Mouse (Mus musculus): Measurements from ENCODE around the gene Tppp2. TPM values are rescaled to one million over a fixed set of nuclear protein-coding genes. Genes with fewer than 3 reads are reported as not detected.

Tppp2 gene
- polyA plus RNA-seq (2015; fragmentation: Nextera tagmentation; extraction: Ambion mirVana) = not detected in 2 replicates

DNA sequence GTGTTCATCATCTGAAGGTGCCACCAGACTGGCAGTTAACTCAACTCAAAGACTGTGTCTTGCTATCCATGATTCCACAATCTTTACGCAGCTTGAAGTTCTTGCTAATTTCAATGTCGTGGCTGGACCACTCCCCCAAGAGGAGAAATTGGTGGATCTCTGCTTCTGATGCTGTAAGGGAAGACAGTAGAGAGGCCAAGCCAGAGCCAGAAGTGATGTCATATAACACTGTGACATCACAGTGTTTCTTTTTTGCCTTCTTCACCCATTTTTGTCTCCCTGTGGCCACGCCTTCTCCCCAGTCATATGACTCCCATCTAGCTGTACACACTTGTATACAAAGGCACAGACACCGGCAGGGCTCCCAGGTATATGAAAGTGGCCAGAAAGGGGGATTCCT is at the start of gene Tppp2:
Tppp2 (plus strand) TSS at position 301 of the 400 bp plus-strand sequence.

DNA sequence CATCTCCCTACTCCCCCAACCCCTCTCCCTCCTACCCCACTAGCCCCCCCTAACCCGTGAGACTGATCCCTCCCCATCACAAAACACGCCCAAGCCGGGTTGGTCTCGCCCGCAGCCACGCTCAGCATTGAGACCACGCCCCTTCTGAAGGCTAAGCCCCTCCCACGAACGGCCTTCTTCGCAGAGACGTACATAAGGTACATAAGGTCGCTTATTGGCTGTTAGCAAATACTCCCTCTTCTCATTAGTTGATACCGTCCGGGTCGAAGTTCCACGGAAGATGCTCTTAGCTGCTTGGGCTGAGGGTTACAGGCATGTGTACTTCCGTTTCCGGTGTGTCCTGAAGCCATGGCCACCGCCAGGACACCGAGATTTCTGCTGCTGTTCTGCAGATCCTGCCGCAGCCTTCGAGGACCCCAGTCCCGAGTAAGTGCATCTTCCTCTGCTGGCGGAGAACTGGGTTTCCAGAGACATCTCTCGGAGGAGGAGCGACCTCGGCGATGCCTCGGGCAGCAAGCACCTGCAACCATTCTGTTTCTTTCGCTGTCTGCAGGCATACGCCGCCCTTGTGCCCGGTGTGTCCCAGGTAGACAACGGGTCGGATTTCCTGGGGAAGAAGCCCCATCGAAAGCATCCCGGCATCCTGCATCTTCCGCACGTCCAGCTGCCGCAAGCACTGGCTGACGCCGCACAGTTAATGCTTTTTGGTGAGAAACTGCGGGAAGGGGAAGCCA is 33.5 kb upstream of the Tppp2 start, which contains the start of gene Mettl17:
Mettl17 (plus strand) TSS at position 245 of the 734 bp plus-strand sequence.

DNA sequence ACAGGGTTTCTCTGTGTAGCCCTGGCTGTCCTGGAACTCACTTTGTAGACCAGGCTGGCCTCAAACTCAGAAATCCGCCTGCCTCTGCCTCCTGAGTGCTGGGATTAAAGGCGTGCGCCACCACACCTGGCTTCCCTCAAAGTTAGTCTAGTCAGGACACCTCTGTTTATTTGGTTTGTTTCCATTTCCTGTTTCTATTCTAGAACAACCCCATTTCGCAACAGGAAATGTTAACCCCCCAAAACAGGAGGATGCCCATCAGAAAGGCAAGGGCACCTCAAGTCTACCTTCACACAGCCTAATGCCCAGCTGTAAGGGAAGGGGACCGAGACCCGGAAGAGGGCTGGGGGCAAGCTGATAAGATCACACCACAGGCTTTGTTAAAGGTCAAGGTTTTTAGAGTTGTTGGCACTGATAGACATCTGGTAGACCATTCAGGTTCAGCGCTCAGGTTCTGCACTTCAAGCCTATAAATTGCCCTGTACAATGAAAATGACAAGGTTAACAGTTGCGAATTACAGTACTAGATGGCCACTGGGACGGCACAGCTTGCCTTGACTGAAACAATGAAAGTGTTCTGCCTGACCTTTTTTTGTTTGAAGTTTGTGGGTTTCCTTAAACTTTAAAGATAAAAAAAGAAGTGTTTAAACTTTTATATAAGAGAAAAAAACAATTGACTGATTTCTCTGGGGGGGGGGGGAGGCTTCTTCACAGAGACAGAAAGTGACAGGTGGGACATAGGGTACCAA is 25.9 kb upstream of the Tppp2 start, which contains the start of gene Slc39a2:
Slc39a2 (plus strand) TSS at position 699 of the 749 bp plus-strand sequence.

DNA sequence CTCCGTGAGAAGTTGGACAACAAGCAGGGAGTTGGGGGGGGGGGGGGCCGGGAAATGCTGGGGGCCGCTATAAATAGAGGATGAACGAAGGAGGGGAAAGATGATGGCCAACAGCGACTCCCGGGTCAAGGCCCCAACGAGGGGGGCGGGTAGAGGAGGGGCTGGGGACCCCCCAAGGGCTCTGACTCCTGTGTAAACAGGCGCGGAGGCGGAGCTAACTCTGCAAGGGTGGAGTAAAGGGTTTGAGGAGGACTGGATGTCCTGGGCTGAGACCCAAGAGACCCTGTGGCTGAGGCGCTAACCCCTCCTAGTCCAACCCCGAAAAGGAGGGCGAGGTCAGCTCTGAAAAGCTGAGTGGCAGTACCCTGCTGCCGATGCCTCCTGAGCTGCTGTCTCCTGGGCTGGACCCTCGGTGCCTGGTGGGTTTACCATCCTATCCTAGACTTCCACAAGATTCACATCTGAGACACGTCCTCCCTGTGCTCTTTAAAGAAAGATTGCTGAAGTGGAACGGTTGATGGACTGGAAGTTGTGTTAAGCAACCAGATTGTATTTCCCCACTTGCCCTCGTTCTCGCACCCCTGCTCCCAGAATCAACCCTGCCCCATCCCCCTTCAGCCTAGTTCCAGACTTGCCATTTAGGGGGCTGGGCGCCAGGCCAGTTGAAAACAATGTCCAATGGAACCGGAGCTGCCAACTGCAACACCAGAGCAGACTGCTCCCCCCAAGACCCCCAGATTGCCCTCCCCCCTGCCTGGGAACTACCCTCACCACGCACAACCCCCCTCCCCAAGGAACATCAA is 4.1 kb upstream of the Tppp2 start, which contains the start of gene Ndrg2:
Ndrg2 (minus strand) TSS at position 199 of the 803 bp plus-strand sequence.

DNA sequence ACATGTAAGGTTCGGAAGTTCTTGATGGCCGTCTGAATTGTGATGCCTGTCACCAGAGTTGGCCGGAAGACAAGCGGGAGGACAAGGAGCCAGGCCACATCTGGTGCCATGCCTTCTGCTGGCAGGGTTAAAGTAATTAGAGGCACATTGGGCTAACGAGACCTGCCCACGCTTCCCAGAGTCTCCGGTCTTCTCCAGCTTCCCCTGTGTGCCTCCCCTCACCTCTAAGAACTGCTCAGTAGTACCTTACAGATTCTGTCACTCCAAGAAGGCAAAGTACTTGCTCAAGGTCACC is 4.3 kb downstream of the Tppp2 start, which contains the start of gene Rnase13:
Rnase13 (minus strand) TSS at position 203 of the 295 bp plus-strand sequence.

Other genes with a start within 250 kb of the Tppp2 start
- not detected in 2 replicates for gene Gm17079, start 223.0 kb upstream of the Tppp2 start, polyA plus RNA-seq (2015; fragmentation: Nextera tagmentation; extraction: Ambion mirVana)
- gene Gm5800, start 201.2 kb upstream of the Tppp2 start, polyA plus RNA-seq (2015; fragmentation: Nextera tagmentation; extraction: Ambion mirVana) = not detected in 2 replicates
- gene Ang4, start 144.8 kb upstream of the Tppp2 start, polyA plus RNA-seq (2015; fragmentation: Nextera tagmentation; extraction: Ambion mirVana) = 0.33 and 0.36 TPM in 2 replicates
- gene AY358078, start 118.4 kb upstream of the Tppp2 start, polyA plus RNA-seq (2015; fragmentation: Nextera tagmentation; extraction: Ambion mirVana) = not detected in 2 replicates
- gene Ear6, start 64.7 kb upstream of the Tppp2 start, polyA plus RNA-seq (2015; fragmentation: Nextera tagmentation; extraction: Ambion mirVana) = 0.30 TPM in 1 of 2 replicates, not detected in the other
- 28.6 and 34.4 TPM in 2 replicates for gene Mettl17, start 33.6 kb upstream of the Tppp2 start, polyA plus RNA-seq (2015; fragmentation: Nextera tagmentation; extraction: Ambion mirVana)
- 0.06 and 0.36 TPM in 2 replicates for gene Slc39a2, start 25.5 kb upstream of the Tppp2 start, polyA plus RNA-seq (2015; fragmentation: Nextera tagmentation; extraction: Ambion mirVana)
- 119 and 138 TPM in 2 replicates for gene Ndrg2, start 4.3 kb upstream of the Tppp2 start, polyA plus RNA-seq (2015; fragmentation: Nextera tagmentation; extraction: Ambion mirVana)
- 0.08 TPM in 1 of 2 replicates, not detected in the other for gene Rnase13, start 4.3 kb downstream of the Tppp2 start, polyA plus RNA-seq (2015; fragmentation: Nextera tagmentation; extraction: Ambion mirVana)
- 42.5 and 43.7 TPM in 2 replicates for gene Arhgef40, start 66.3 kb downstream of the Tppp2 start, polyA plus RNA-seq (2015; fragmentation: Nextera tagmentation; extraction: Ambion mirVana)
- gene Tmem253, start 97.2 kb downstream of the Tppp2 start, polyA plus RNA-seq (2015; fragmentation: Nextera tagmentation; extraction: Ambion mirVana) = 0.46 and 1.7 TPM in 2 replicates
- gene Zfp219, start 102.3 kb downstream of the Tppp2 start, polyA plus RNA-seq (2015; fragmentation: Nextera tagmentation; extraction: Ambion mirVana) = 13.9 and 20.6 TPM in 2 replicates
- gene Olfr221, start 124.0 kb downstream of the Tppp2 start, polyA plus RNA-seq (2015; fragmentation: Nextera tagmentation; extraction: Ambion mirVana) = not detected in 2 replicates
- 233 and 256 TPM in 2 replicates for gene Hnrnpc, start 185.6 kb downstream of the Tppp2 start, polyA plus RNA-seq (2015; fragmentation: Nextera tagmentation; extraction: Ambion mirVana)
- 26.3 and 31.5 TPM in 2 replicates for gene Rpgrip1, start 192.3 kb downstream of the Tppp2 start, polyA plus RNA-seq (2015; fragmentation: Nextera tagmentation; extraction: Ambion mirVana)